Mouse (Mus musculus): ENCODE data around the gene Crybg2. TPM values are rescaled to one million over a fixed set of nuclear protein-coding genes. Genes with fewer than 3 reads are reported as not detected.
A peak's percentile ranks its signal among the peaks of the same experiment; 100 is the strongest.

Crybg2 gene
- polyA plus RNA-seq, 1 experiment, result 1.0 TPM

- H3K27me3 ChIP-seq (replicated peaks; ENCODE audit: control insufficient read depth, insufficient read depth, low read length), result peaks cover 3% of the 10 kb centered on the region; the same call in 1 of the 2 replicates
- DNase-seq, result no peak
- TF ChIP-seq CTCF (conservative IDR thresholded peaks at IDR 0.05; ENCODE audit: insufficient read depth, insufficient read length, low read depth, low read length), result no peak
- TF ChIP-seq POLR2A (IDR thresholded peaks at IDR 0.05; ENCODE audit: low read depth, low read length), result no peak
- no peak overlapping the region for H3K27ac ChIP-seq (ENCODE audit: insufficient read depth, low read depth, low read length)
- H3K36me3 ChIP-seq (ENCODE audit: control insufficient read depth, insufficient read depth, low read length), result no peaks in the 10 kb centered on the region
- no peaks in the 10 kb centered on the region for H3K4me1 ChIP-seq (ENCODE audit: control insufficient read depth, insufficient read depth, low read length)
- 2% methylated on average over 46 of the region's 46 CpGs for WGBS
- no peak overlapping the region for H3K4me3 ChIP-seq (ENCODE audit: insufficient read depth, low read depth, low read length)
Measured at GRCm38 (mm10) chr4:134018038-134018778, 42.4 kb upstream of the Crybg2 start.

DNA sequence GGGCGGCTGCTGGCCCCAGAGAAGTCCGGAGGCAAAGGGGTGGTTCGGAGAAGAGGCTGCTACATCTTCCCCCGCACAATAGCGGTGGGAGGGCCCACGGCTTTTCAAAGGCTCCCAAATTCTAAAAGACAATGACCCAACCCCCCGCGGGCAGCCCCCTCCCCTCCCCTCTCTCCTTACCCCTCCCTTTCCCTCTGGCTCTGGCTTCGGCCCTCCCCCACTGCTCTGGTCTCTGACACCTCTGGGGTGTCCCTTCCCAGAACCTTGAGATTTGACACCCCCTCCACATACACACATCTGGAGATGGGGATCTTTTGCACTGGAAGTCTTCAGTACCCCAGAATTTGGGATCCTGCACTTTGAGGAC, 41.9 kb upstream of the Crybg2 start, which contains the start of gene Lin28a:
Gene Lin28a (minus strand): TSS at position 63 of the 367 bp plus-strand sequence.
- TF ChIP-seq CTCF (conservative IDR thresholded peaks at IDR 0.05; ENCODE audit: insufficient read depth, insufficient read length, low read depth, low read length), result no peak
- TF ChIP-seq POLR2A (IDR thresholded peaks at IDR 0.05; ENCODE audit: low read depth, low read length), result no peak
- H3K27ac ChIP-seq (ENCODE audit: insufficient read depth, low read depth, low read length), result no peak within 1 kb of the TSS
- H3K4me3 ChIP-seq (ENCODE audit: insufficient read depth, low read depth, low read length), result no peak within 1 kb of the TSS
- WGBS, result 1% methylated on average over 9 of the region's 9 CpGs
- no peak for DNase-seq
- H3K27me3 ChIP-seq (replicated peaks; ENCODE audit: control insufficient read depth, insufficient read depth, low read length), result peaks cover 3% of the 10 kb centered on the region; the same call in 1 of the 2 replicates
- no peaks in the 10 kb centered on the region for H3K4me1 ChIP-seq (ENCODE audit: control insufficient read depth, insufficient read depth, low read length)
- no peaks in the 10 kb centered on the region for H3K36me3 ChIP-seq (ENCODE audit: control insufficient read depth, insufficient read depth, low read length)

DNA sequence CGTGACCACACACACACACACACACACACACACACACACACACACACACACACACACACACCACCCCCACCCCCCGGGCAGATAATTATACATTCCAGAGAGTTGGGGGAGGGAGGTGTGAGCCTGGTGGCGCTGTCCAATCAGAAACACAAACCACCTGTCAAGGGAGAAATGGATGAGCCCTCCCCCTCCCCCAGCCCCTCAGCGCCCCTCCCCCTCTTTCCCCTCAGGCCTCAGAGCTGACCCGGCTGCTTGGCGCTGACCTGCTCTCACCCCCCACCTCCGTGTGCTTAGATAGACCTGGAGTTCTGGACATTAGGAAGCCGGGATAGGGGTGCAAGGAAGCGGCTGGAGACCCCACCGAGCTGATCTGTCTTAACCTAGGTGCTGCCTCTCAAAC, 41.4 kb upstream of the Crybg2 start:
- no peak for DNase-seq
- Histone ChIP-seq H3K27ac (ENCODE audit: insufficient read depth, low read depth, low read length) (no peak overlapping the region), H3K27me3 (replicated peaks; ENCODE audit: control insufficient read depth, insufficient read depth, low read length) (peaks cover 3% of the 10 kb centered on the region; the same call in 1 of the 2 replicates), H3K36me3 (ENCODE audit: control insufficient read depth, insufficient read depth, low read length) (no peaks in the 10 kb centered on the region), H3K4me3 (ENCODE audit: insufficient read depth, low read depth, low read length) (no peak overlapping the region), H3K4me1 (ENCODE audit: control insufficient read depth, insufficient read depth, low read length) (no peaks in the 10 kb centered on the region)
- TF ChIP-seq POLR2A (IDR thresholded peaks at IDR 0.05; ENCODE audit: low read depth, low read length) (no peak), CTCF (conservative IDR thresholded peaks at IDR 0.05; ENCODE audit: insufficient read depth, insufficient read length, low read depth, low read length) (no peak)
- WGBS, result under 1% methylated on average over 10 of the region's 10 CpGs

DNA sequence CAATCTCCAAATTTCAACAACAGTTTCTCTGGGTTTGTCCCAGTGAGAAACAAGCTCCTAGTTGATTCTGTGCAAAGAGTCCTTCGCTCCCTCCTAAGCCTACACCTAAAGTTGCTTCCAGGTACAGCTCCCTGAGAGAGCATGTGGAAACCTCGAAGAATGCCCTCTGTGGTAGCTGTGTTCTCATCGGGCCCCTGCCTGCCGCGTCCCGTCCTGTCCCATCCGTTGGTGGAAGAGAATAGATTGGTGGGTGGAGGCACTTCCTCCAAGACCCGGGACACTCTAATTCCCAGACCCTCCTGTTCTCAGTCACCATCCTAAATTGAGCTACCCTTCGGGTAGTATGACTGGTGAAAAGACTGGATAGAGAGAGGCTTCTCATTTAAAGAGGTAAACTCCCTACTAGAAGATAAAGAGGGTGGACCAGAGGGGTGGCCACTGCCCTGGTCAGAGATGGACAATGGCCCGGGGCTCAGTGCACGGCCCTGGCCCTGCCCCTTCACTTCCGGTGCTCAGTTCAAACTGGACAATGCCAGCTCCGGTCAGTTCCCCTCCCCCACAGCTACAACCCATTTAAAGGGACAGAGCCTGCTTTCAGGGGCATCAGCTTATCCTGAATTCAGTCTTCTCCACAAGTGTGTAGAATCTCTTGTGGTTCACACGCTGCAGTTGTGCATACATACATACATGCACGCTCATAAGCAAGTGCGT, 40.8 kb upstream of the Crybg2 start:
- Histone ChIP-seq H3K4me1 (ENCODE audit: control insufficient read depth, insufficient read depth, low read length) (no peaks in the 10 kb centered on the region), H3K27me3 (replicated peaks; ENCODE audit: control insufficient read depth, insufficient read depth, low read length) (peaks cover 3% of the 10 kb centered on the region; the same call in 1 of the 2 replicates), H3K36me3 (ENCODE audit: control insufficient read depth, insufficient read depth, low read length) (no peaks in the 10 kb centered on the region), H3K27ac (ENCODE audit: insufficient read depth, low read depth, low read length) (no peak overlapping the region), H3K4me3 (ENCODE audit: insufficient read depth, low read depth, low read length) (no peak overlapping the region)
- DNase-seq, result no peak
- 4% methylated on average over 16 of the region's 16 CpGs for WGBS
- TF ChIP-seq POLR2A (IDR thresholded peaks at IDR 0.05; ENCODE audit: low read depth, low read length) (no peak), CTCF (conservative IDR thresholded peaks at IDR 0.05; ENCODE audit: insufficient read depth, insufficient read length, low read depth, low read length) (no peak)

DNA sequence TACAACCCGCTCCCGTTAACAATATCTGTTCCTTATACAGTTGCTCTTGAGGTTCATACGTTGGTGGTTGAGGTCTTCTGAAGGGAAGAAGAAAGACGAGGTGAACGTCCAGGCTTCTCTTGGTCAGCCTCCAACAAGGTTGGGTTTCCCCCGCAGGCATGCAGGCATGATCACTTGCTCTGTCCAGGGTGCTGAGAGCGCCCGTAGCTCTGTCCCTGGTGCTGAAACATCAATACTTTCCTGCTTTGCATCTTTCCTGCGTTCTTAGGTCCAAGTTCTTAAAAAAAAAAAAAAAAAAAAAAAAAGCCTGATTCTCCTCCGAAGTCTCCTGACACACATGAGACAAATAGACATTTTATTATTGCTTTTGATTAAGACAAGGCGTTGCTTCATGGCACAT, 40.0 kb upstream of the Crybg2 start:
- Histone ChIP-seq H3K27ac (ENCODE audit: insufficient read depth, low read depth, low read length) (no peak overlapping the region), H3K27me3 (replicated peaks; ENCODE audit: control insufficient read depth, insufficient read depth, low read length) (peaks cover 3% of the 10 kb centered on the region; the same call in 1 of the 2 replicates), H3K4me1 (ENCODE audit: control insufficient read depth, insufficient read depth, low read length) (no peaks in the 10 kb centered on the region), H3K36me3 (ENCODE audit: control insufficient read depth, insufficient read depth, low read length) (no peaks in the 10 kb centered on the region), H3K4me3 (ENCODE audit: insufficient read depth, low read depth, low read length) (no peak overlapping the region)
- TF ChIP-seq POLR2A (IDR thresholded peaks at IDR 0.05; ENCODE audit: low read depth, low read length), result no peak
- WGBS, result 3% methylated on average over 11 of the region's 11 CpGs
- DNase-seq, result peak; percentile 76

- WGBS, result 65% methylated on average over 9 of the region's 9 CpGs
- H3K27ac ChIP-seq (ENCODE audit: insufficient read depth, low read depth, low read length), result no peak overlapping the region
- H3K36me3 ChIP-seq (ENCODE audit: control insufficient read depth, insufficient read depth, low read length), result no peaks in the 10 kb centered on the region
- no peaks in the 10 kb centered on the region for H3K27me3 ChIP-seq (replicated peaks; ENCODE audit: control insufficient read depth, insufficient read depth, low read length)
- no peak for DNase-seq
- TF ChIP-seq POLR2A (IDR thresholded peaks at IDR 0.05; ENCODE audit: low read depth, low read length) (no peak), CTCF (conservative IDR thresholded peaks at IDR 0.05; ENCODE audit: insufficient read depth, insufficient read length, low read depth, low read length) (no peak)
- no peak overlapping the region for H3K4me3 ChIP-seq (ENCODE audit: insufficient read depth, low read depth, low read length)
- no peaks in the 10 kb centered on the region for H3K4me1 ChIP-seq (ENCODE audit: control insufficient read depth, insufficient read depth, low read length)
Measured at GRCm38 (mm10) chr4:134025802-134026201, 34.8 kb upstream of the Crybg2 start.

DNA sequence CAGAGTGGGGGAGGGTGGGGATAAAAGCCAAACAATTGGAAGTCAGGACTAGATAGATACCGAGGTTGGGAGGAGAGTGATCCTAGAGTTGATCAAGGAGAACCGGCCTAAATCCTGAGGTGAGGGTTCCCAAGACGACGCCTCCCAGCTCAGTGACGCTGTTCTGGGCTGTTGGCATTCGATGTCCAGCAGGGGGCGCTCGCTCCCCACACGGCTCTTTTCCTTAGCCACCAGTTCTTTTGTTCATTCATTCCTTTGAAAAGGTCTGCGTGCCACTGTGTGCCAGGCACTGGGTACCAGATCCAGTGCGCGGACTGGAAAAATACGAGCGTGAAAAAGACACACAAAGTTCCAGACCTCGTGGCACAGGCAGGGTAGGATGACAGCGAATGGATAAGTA, 24.7 kb upstream of the Crybg2 start:
- DNase-seq, result peak; percentile 77
- TF ChIP-seq CTCF (conservative IDR thresholded peaks at IDR 0.05; ENCODE audit: insufficient read depth, insufficient read length, low read depth, low read length) (peak; percentile 88), POLR2A (IDR thresholded peaks at IDR 0.05; ENCODE audit: low read depth, low read length) (no peak)
- Histone ChIP-seq H3K27me3 (replicated peaks; ENCODE audit: control insufficient read depth, insufficient read depth, low read length) (no peaks in the 10 kb centered on the region), H3K4me1 (ENCODE audit: control insufficient read depth, insufficient read depth, low read length) (no peaks in the 10 kb centered on the region), H3K36me3 (ENCODE audit: control insufficient read depth, insufficient read depth, low read length) (no peaks in the 10 kb centered on the region), H3K4me3 (ENCODE audit: insufficient read depth, low read depth, low read length) (no peak overlapping the region), H3K27ac (ENCODE audit: insufficient read depth, low read depth, low read length) (no peak overlapping the region)
- WGBS, result 4% methylated on average over 16 of the region's 16 CpGs

Measured in kidney, adult 2 months (tissue).